Mouse (Mus musculus) right cerebral cortex, postnatal 4 days (tissue): Measurements from ENCODE around the gene Man1c1.

Experiments
- DNase-seq: peaks from one replicate; pipeline ENCODE4 v3.0.0-alpha.2; 2022

The Man1c1 gene

DNA sequence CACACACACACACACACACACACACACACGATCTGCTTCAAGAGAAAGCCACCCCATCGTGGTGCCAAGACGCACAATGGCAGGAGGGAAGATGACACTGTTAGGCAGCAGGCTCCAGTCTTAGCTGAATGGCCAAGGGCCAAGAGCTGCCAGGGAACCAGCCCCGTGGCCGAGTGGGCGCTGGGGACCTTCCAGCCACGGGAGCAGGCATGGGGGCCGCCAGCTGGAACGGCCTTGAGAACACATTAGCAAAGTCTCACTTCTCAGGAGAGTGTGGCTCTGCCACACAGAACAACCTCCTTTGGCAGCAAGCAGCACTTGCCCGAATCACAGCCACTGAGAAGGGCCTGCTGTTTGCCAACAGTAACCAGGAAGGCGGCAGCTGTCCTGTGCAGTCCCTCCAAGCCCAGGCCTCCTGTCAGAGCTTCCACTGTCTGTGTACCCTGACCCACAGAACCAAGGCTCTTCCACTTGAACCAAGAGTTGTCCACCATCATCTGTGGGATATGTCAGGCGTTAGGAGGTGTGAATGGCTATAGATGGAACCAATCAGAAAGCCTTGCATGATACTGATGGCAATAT, 30.1 kb downstream of the Man1c1 start:
- peak; percentile 40 for DNase-seq

- no peak for DNase-seq
These were observed 30.9 kb downstream of the Man1c1 start for GRCm38 (mm10) chr4:134673151-134673550.

GRCm38 (mm10) chr4:134672326-134672725, 31.8 kb downstream of the Man1c1 start:
- no peak for DNase-seq

DNA sequence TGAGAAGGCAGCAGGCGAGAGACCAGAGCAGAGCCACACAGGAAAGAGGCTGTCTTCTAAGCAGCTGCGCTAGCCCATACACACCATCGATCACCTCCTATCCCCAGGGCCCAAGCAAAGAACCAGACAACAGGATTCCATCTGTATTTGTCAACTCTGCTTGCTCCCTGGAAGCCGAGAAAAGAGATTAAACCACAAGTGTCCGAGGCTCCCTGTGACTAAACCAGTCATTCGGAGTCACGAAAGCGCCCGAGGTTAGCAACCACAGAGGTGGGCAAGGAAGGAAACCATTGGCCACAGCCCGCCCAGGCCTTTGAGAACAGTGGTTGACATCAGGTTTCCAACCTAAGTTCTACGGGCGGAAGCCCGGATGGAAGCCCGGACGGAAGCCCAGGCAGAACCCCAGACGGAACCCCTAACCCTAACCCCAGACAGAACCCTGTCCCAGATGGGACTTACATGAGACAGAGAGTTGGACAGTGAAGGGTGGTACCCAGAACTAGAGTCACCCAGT, 32.4 kb downstream of the Man1c1 start:
- no peak for DNase-seq

- DNase-seq, result no peak
These were observed 34.2 kb downstream of the Man1c1 start for GRCm38 (mm10) chr4:134669742-134670354.

DNA sequence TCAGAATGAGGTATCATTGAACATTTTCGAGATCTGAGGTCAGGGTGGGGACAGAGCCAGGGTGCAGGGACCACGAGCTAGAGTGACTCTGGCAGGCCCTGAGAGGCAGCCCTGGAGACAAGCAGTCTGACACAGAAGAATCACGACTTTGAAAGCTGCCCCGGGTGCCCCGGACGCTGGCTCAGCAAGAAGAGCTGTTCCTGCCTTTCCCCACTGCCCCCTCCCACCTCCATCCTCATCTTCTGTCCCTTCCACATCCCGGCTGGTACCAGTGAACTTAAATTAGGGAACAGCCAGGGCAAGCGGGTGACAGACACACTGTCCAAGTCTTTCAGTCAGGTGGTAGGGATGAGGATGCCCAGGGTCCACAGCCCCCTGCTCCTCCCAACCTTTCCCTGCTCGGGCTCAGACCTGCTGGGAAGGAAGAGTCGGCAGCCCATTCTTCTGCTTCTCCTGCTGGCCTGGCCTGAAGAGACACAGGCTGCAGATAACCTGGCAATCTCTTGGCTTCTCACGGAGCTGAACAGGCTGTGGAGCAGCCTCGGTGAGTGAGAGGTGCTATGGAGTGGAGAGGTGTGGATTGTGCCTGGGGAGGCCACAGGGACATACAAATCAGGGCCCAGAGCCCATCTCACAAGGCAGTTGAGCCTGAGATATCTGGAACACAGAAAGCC, 35.6 kb downstream of the Man1c1 start:
- no peak for DNase-seq

- no peak for DNase-seq
These were observed 37.7 kb downstream of the Man1c1 start for GRCm38 (mm10) chr4:134666391-134666790.

DNA sequence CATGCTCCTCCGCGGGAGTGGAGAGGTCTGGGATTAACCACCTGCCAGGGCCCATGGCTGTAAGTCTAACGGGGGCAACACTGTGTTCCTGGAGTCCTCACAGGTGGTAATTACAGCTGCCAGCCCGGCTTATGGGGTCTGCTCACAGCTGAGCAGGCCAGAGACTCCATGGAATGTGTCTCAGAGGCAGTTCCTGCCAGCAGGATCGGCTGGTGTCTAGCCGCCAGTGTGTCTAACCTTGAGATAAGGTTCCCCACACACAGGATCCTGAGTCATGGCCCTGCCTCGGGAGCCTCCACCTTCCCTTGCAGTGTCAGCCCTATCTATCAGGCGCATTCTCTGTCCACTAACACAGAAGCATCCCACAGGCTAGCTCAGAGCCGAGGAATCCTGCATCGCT, 41.0 kb downstream of the Man1c1 start:
- DNase-seq, result no peak

DNA sequence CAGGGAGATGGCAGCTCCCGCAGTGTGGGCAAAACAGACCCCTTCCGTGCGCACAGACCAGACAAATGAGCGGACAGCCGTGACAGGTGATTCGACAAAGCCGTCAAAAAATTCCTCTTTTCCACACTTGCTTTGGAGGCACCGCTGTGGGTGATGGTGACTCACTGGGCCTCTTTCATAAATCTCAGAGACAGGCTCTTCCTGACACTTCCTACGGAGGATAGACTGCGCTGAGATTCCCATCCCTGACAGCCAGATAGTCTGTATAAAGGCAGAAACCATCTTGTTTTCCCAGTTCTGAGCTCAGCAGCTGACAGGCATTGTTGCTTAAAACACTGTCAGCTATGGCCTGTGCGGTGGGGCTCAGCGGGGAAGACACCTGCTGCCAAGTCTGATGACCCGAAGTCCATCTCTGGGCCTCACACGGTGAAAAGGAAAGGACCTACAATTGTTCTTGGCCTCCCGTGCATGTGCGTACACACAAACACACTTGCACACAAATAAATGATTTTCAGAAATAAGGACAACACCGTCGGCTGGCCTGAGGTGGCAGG, 43.4 kb downstream of the Man1c1 start:
- DNase-seq, result no peak

GRCm38 (mm10) chr4:134659354-134660301, 44.5 kb downstream of the Man1c1 start:
- no peak for DNase-seq

- no peak for DNase-seq
These were observed 46.6 kb downstream of the Man1c1 start for GRCm38 (mm10) chr4:134657473-134657872.

- no peak for DNase-seq
These were observed 49.7 kb downstream of the Man1c1 start for GRCm38 (mm10) chr4:134654391-134654790.

DNA sequence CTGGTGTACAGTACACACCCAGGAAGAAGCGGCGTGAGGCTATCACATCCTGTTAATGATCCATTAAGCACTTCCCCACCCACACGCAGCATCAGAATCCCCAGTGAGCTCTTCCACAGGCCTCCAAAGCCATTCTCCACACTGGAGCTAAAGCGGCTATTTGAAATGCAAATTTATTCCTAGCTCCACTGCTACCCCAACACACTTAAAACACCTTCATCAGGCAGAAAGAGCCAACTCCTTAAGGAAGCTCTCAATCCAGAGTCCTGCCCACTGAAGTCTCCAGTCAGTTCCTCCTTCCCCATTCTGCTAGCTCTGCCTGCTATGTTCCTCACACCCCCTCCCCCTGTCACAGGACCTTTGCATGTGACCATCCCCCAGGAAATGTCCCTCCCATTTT, 51.4 kb downstream of the Man1c1 start:
- no peak for DNase-seq

- no peak for DNase-seq
These were observed 51.9 kb downstream of the Man1c1 start for GRCm38 (mm10) chr4:134652151-134652550.

GRCm38 (mm10) chr4:134651358-134651757, 52.7 kb downstream of the Man1c1 start:
- no peak for DNase-seq

- no peak for DNase-seq
These were observed 58.8 kb downstream of the Man1c1 start for GRCm38 (mm10) chr4:134645042-134645948.

GRCm38 (mm10) chr4:134644410-134644809, 59.7 kb downstream of the Man1c1 start:
- no peak for DNase-seq

GRCm38 (mm10) chr4:134641711-134642516, 62.2 kb downstream of the Man1c1 start:
- no peak for DNase-seq

DNA sequence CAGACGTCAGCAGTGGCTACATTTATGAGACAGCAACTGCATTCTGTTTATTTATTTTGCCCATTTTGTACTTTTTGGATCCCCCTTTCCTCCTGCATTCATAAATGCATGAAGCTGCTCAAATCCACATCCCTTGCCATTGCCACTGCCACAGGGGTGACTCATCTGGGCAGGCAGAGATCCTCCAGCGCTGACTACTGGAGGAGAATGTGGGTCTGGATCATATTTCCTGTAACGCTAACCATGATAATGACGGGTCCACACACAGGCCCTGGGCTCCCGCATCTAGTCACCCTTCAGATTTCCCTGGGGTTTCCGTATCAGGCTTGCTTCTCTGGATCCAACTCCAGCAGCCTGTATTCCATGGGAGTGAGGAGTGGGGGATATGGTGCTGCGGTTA, 64.8 kb downstream of the Man1c1 start:
- DNase-seq, result no peak

- no peak for DNase-seq
These were observed 66.0 kb downstream of the Man1c1 start for GRCm38 (mm10) chr4:134638111-134638550.

- no peak for DNase-seq
These were observed 67.7 kb downstream of the Man1c1 start for GRCm38 (mm10) chr4:134636406-134636805.
